ENCODE assay signal across 13 mouse cellular contexts in genomic region chr9:41545776-41546175, GRCm38 (mm10).
A peak's percentile ranks its signal among the peaks of the same experiment; 100 is the strongest.
DNase-seq lines count a peak whose midpoint lies in the region; ATAC-seq and TF ChIP-seq lines count a peak whose summit lies in the region.
"Had no signal": no experiment of that assay in that cellular context is flagged by ENCODE, and none has a peak within 500 bp of the region (broad histone marks: within the 10 kb centered on the region; RNA-seq: fewer than 3 reads in every experiment).

No protein-coding gene starts in this region.

- ATAC-seq in heart, postnatal 0 days (ENCODE audit: insufficient read depth, low read depth) = no peak
- ATAC-seq: hindbrain, postnatal 0 days had no signal

- H3K4me1 ChIP-seq in heart, postnatal 0 days (ENCODE audit: control insufficient read depth, insufficient read depth) = no peaks in the 10 kb centered on the region
- H3K4me1 ChIP-seq: liver, embryonic 13.5 days; stomach, embryonic 15.5 days had no signal

- 49% methylated on average over 1 of the region's 1 CpGs for WGBS in heart, postnatal 0 days

- H3K36me3 ChIP-seq in heart, postnatal 0 days (replicated peaks; ENCODE audit: control insufficient read depth, insufficient read depth, low read length) = no peaks in the 10 kb centered on the region
- H3K36me3 ChIP-seq: liver, embryonic 13.5 days; stomach, embryonic 15.5 days had no signal

- no peak overlapping the region for H3K9ac ChIP-seq in heart, postnatal 0 days (replicated peaks; ENCODE audit: low read depth, low read length)
- H3K9ac ChIP-seq: liver, embryonic 13.5 days; stomach, embryonic 15.5 days had no signal

- TF ChIP-seq EP300 in heart, postnatal 0 days (IDR thresholded peaks at IDR 0.05; ENCODE audit: low read depth) = no peak

- H3K9me3 ChIP-seq in heart, postnatal 0 days (replicated peaks; ENCODE audit: control insufficient read depth, low read length) = no peaks in the 10 kb centered on the region
- H3K9me3 ChIP-seq: liver, embryonic 13.5 days; stomach, embryonic 15.5 days had no signal

- H3K4me3 ChIP-seq in heart, postnatal 0 days (ENCODE audit: low read depth, low read length) = no peak overlapping the region
- H3K4me3 ChIP-seq: erythroblast, embryonic 14.5 days; liver, embryonic 13.5 days; stomach, embryonic 15.5 days had no signal

- no peak overlapping the region; the same call in 1 of the 2 replicates for H3K27ac ChIP-seq in heart, postnatal 0 days (ENCODE audit: low read depth)
- H3K27ac ChIP-seq: hindbrain, postnatal 0 days; liver, embryonic 13.5 days; stomach, embryonic 15.5 days had no signal

- no peaks in the 10 kb centered on the region for H3K27me3 ChIP-seq in heart, postnatal 0 days (ENCODE audit: control insufficient read depth, insufficient read depth, low read length)
- H3K27me3 ChIP-seq: liver, embryonic 13.5 days; stomach, embryonic 15.5 days had no signal

- DNase-seq in heart, adult 9 months (ENCODE audit: low spot score in 2 of 2) = peak; percentile 76 to 78
- DNase-seq in heart, postnatal 4 days = no peak
- peak; percentile 16 for DNase-seq in urinary bladder, postnatal 14 days (ENCODE audit: low spot score)
- DNase-seq in urinary bladder, adult 2 months (ENCODE audit: low spot score) = no peak
- peak; percentile 35 for DNase-seq in heart, postnatal 0 days (ENCODE audit: low spot score)
- DNase-seq in right cerebral cortex, adult 18-20 months = no peak
- no peak for DNase-seq in adrenal gland, adult 18-20 months (ENCODE audit: low spot score in 2 of 2)
- DNase-seq: cerebellum, adult 18-20 months; liver, embryonic 13.5 days; thymus, postnatal 4 days had no signal

- H3K4me2 ChIP-seq in heart, postnatal 0 days (ENCODE audit: low read depth, low read length) = no peak overlapping the region
- H3K4me2 ChIP-seq: liver, embryonic 13.5 days; stomach, embryonic 15.5 days had no signal

- no peak for TF ChIP-seq CTCF in heart, postnatal 0 days (IDR thresholded peaks at IDR 0.05; ENCODE audit: low read depth)

Comparison
In these comparisons a context has a peak if more than half of its experiments do, and no peak if none do; other contexts are left out.
1. DNase-seq: peak in heart, adult 9 months (2 of 2), urinary bladder, postnatal 14 days (single experiment) and heart, postnatal 0 days (single experiment); none in heart, postnatal 4 days (single experiment), urinary bladder, adult 2 months (single experiment), right cerebral cortex, adult 18-20 months (single experiment) and adrenal gland, adult 18-20 months (0 of 2).